Mouse (Mus musculus) CD8-positive naive resting alpha-beta T cell, adult 2 months (primary cell): ENCODE results near the gene Sycp2.

Experiments used
- DNase-seq, 2 experiments: peaks; one replicate each; pipeline ENCODE4 v3.0.0; 2022; ENCODE audit warnings: low read depth in 2 of 2, low spot score in 2 of 2

Sycp2 gene

GRCm38 (mm10) chr2:178407053-178407815 lies at the start of gene Sycp2:
Sycp2 (minus strand) TSS chr2:178407685.
- DNase-seq, result no peak

- no peak for DNase-seq
Observed at GRCm38 (mm10) chr2:178454664-178455516, 47.4 kb upstream of the Sycp2 start.

- DNase-seq, result no peak
Observed at GRCm38 (mm10) chr2:178450961-178451360, 43.5 kb upstream of the Sycp2 start.

GRCm38 (mm10) chr2:178450236-178450635 lies 42.8 kb upstream of the Sycp2 start:
- no peak for DNase-seq

- DNase-seq, result no peak
Observed at GRCm38 (mm10) chr2:178449386-178449785, 41.9 kb upstream of the Sycp2 start.

GRCm38 (mm10) chr2:178437311-178437710 lies 29.8 kb upstream of the Sycp2 start:
- no peak for DNase-seq

GRCm38 (mm10) chr2:178433903-178434302 lies 26.4 kb upstream of the Sycp2 start:
- no peak for DNase-seq

GRCm38 (mm10) chr2:178433495-178433894 lies 26.0 kb upstream of the Sycp2 start:
- no peak for DNase-seq

GRCm38 (mm10) chr2:178430231-178430630 lies 22.7 kb upstream of the Sycp2 start, which contains the start of gene Cdh26:
Cdh26 (plus strand) TSS chr2:178430531.
- no peak for DNase-seq

GRCm38 (mm10) chr2:178429426-178429825 lies 21.9 kb upstream of the Sycp2 start:
- no peak for DNase-seq

GRCm38 (mm10) chr2:178428676-178429075 lies 21.2 kb upstream of the Sycp2 start:
- DNase-seq, result no peak

- DNase-seq, result no peak
Observed at GRCm38 (mm10) chr2:178428183-178428582, 20.7 kb upstream of the Sycp2 start.

GRCm38 (mm10) chr2:178427181-178427580 lies 19.7 kb upstream of the Sycp2 start:
- DNase-seq, result no peak

- DNase-seq, result no peak
Observed at GRCm38 (mm10) chr2:178426229-178426628, 18.7 kb upstream of the Sycp2 start.

- DNase-seq, result no peak
Observed at GRCm38 (mm10) chr2:178423223-178423622, 15.7 kb upstream of the Sycp2 start.

- DNase-seq, result no peak
Observed at GRCm38 (mm10) chr2:178422186-178422585, 14.7 kb upstream of the Sycp2 start.

GRCm38 (mm10) chr2:178421603-178422002 lies 14.1 kb upstream of the Sycp2 start:
- no peak for DNase-seq

GRCm38 (mm10) chr2:178420576-178420975 lies 13.1 kb upstream of the Sycp2 start:
- no peak for DNase-seq

- no peak for DNase-seq
Observed at GRCm38 (mm10) chr2:178416970-178417369, 9.5 kb upstream of the Sycp2 start.

- no peak for DNase-seq
Observed at GRCm38 (mm10) chr2:178416427-178416826, 8.9 kb upstream of the Sycp2 start.

GRCm38 (mm10) chr2:178415150-178415448 lies 7.6 kb upstream of the Sycp2 start:
- no peak for DNase-seq
